Mouse (Mus musculus): ENCODE measurements around the gene Lhx1.

DNA sequence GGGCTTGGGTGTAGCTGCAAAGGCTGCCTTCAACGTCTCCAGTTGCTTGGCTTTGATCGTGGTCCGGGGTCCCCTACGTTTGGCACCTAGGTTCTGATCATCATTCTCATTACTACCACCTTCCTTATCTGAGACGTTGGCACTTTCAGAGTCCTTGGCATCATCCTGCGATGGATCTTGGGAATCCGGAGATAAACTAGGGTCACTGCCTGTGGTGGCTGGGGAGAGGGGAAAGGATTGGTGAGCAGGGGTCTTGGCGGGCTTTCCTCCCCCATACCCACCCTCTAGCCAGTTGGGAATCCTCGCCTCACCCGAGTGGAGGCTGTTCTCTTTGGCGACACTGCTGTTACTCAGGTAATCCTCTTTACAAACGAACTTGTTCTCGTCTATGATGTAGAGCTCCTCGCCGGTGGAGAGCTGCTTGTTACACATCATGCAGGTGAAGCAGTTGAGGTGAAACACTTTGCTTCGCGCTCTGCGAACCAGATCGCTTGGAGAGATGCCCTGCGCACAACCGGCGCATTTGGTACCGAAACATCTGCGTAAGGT lies 3.5 kb downstream of the Lhx1 start:
- TF ChIP-seq POLR2A (IDR thresholded peaks at IDR 0.05; ENCODE audit: insufficient read length, low read depth) = no peak
- no peak for TF ChIP-seq CEBPB (IDR thresholded peaks at IDR 0.05; ENCODE audit: insufficient read depth, poor library complexity, severe bottlenecking)
- no peak for TF ChIP-seq TCF12 (IDR thresholded peaks at IDR 0.05; ENCODE audit: insufficient read depth, poor library complexity, severe bottlenecking)

Data from myocyte (in vitro differentiated cells).